Mouse (Mus musculus): Measurements from ENCODE around the gene Tmem184a.

DNA sequence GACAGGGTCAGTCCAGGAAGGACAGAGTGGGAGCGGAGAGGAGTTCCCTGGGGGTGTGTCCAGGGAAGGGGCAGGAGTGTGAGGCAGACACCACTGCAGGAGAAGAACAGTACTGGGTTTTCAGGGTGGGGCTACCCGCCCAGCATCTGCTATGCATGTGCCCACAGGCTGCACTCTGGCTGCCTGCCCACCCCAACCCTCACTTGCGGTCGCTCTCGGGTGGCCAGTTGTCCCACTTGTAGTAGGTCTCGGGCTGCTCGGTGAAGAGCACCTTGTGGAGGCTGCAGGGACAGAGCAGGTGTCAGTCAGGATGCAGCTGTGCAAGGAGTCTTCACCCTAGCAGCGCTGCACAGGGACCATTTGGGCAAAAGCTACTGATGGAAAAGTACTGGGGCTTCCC lies 51.5 kb downstream of the Tmem184a start:
- TF ChIP-seq CTCF (IDR thresholded peaks at IDR 0.05; ENCODE audit: low read depth), result no peak
- TF ChIP-seq EP300 (optimal IDR thresholded peaks at IDR 0.05), result no peak
